Mouse (Mus musculus) lung, embryonic 14.5 days (tissue): ENCODE results near the gene Gpt2. TPM values are rescaled to one million over a fixed set of nuclear protein-coding genes. Genes with fewer than 3 reads are reported as not detected.

Experiments
- ATAC-seq: fragments of 200-750 bp; cut with Nextera tagmentation; 2 replicates; pipeline ENCODE4 v1.8.0; 2017; ENCODE audit warnings: mild to moderate bottlenecking, moderate TSS enrichment, moderate library complexity; ENCODE audit not compliant: insufficient read depth
- DNase-seq: peaks from one replicate; pipeline ENCODE4 v3.0.0-alpha.2; 2015
- H3K27ac ChIP-seq: fragments of 300-500 bp; sonication (generic); 2 replicates; pipeline ENCODE4 v1.5.1; 2014; ENCODE audit warnings: low read depth, mild to moderate bottlenecking, moderate library complexity
- H3K27me3 ChIP-seq: fragments of 300-500 bp; sonication (generic); 2 replicates; pipeline ENCODE4 v1.6.1; 2014; ENCODE audit warnings: low read length, control low read depth; ENCODE audit not compliant: insufficient read depth
- H3K36me3 ChIP-seq: fragments of 300-500 bp; sonication (generic); 2 replicates; pipeline ENCODE4 v1.6.1; 2014; ENCODE audit warnings: control low read depth; ENCODE audit not compliant: insufficient read depth
- H3K4me1 ChIP-seq: fragments of 300-500 bp; sonication (generic); 2 replicates; pipeline ENCODE4 v1.6.1; 2014; ENCODE audit warnings: antibody characterized with exemption, control low read depth; ENCODE audit not compliant: insufficient read depth
- H3K4me2 ChIP-seq: fragments of 300-500 bp; sonication (generic); 2 replicates; pipeline ENCODE4 v1.6.1; 2014; ENCODE audit warnings: mild to moderate bottlenecking
- H3K4me3 ChIP-seq: fragments of 300-500 bp; sonication (generic); 2 replicates; pipeline ENCODE4 v1.5.1; 2014; ENCODE audit warnings: low read depth, low read length
- H3K9ac ChIP-seq: fragments of 300-500 bp; sonication (generic); 2 replicates; pipeline ENCODE4 v1.6.1; 2014
- H3K9me3 ChIP-seq: fragments of 300-500 bp; sonication (generic); 2 replicates; pipeline ENCODE4 v1.6.1; 2016; ENCODE audit warnings: low read depth, low read length, control low read depth
- CTCF ChIP-seq: IDR thresholded peaks from 2 replicates; pipeline ENCODE4 v1.5.1; 2016; ENCODE audit warnings: antibody characterized with exemption, low read depth
- WGBS: fragments of 180-500 bp; shearing (Covaris S2); extraction: QIAGEN DNeasy Blood & Tissue Kit; methylation state at CpG from one replicate; pipeline ENCODE4 v1.1.7; 2014; 5-methylcytosine and 5-hydroxymethylcytosine counted together
- polyA plus RNA-seq: library from polyadenylated mRNA; unstranded; fragments of >200 nt; fragmentation: Nextera tagmentation; extraction: Ambion mirVana; gene quantifications from 2 replicates; pipeline ENCODE4 v1.2.1, GENCODE M21; 2014

Gene Gpt2
- polyA plus RNA-seq, 1 experiment from 2014 or later = 24.5 TPM

DNA sequence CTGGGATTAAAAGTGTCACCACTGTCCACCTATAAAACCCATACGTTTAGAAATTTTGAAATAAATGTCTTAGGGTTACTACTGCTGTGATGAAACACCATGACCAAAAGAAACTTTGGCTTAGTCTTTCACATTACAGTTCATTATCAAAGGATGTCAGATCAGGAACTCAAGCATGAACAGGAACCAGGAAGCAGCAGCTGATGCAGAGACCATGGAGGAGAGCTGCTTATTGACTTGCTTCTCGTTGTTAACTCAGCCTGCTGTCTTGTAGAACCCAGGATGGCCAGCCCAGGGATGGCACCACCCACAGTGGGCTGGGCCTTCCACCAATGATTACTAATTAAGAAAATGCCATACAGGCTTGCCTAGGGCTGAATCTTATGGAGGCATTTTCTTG lies 67.6 kb downstream of the Gpt2 start:
- Histone ChIP-seq H3K27me3 (no peaks in the 10 kb centered on the region), H3K4me3 (no peak overlapping the region), H3K9ac (no peak overlapping the region), H3K9me3 (no peaks in the 10 kb centered on the region), H3K36me3 (no peaks in the 10 kb centered on the region), H3K4me2 (no peak overlapping the region), H3K27ac (no peak overlapping the region), H3K4me1 (no peaks in the 10 kb centered on the region)
- no peak for TF ChIP-seq CTCF
- 53% methylated on average over 2 of the region's 2 CpGs for WGBS
- DNase-seq = no peak
- no peak for ATAC-seq

DNA sequence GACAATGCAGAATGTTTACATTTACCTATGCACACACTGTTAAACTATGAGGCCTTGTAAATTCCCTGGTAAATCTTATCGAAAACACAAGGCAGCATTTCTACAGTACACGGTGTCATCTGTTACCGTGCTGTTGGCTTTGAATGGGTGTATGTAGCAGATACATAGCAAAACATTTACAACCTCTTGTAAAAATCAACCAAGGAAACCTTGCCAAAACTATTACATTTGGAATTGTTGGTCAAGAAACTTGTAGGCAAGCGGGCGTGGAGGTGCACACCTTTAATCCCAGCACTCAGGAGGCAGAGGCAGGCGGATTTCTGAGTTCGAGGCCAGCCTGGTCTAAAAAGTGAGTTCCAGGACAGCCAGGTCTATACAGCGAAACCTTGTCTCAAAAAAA lies 71.0 kb downstream of the Gpt2 start:
- DNase-seq (no peak), ATAC-seq (no peak)
- H3K9ac ChIP-seq = no peak overlapping the region
- no peak overlapping the region for H3K27ac ChIP-seq
- WGBS = 88% methylated on average over 8 of the region's 8 CpGs
- H3K27me3 ChIP-seq = no peaks in the 10 kb centered on the region
- no peak overlapping the region for H3K4me3 ChIP-seq
- no peaks in the 10 kb centered on the region for H3K4me1 ChIP-seq
- no peak for TF ChIP-seq CTCF
- no peaks in the 10 kb centered on the region for H3K9me3 ChIP-seq
- H3K4me2 ChIP-seq = no peak overlapping the region
- H3K36me3 ChIP-seq = no peaks in the 10 kb centered on the region

DNA sequence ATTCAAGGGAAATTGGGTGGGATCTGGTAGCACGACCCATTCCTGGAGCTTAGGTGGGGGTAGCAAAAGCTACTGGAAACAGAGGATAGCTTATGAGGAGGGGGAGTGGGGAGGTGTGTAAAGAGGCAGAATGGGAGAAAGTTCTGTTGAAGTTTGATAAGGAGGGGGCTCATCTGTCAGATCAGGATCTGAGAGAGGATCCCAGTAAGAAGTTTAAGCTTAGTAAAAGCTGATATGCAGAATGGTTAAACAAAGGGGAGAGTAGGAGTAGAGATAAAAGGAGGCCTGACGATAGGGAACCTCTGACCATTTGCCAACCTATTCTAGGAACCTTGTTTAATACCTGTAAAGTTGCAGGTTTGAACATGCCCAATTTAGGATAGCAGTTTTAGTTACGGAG lies 72.8 kb downstream of the Gpt2 start:
- ATAC-seq (no peak), DNase-seq (no peak)
- Histone ChIP-seq H3K9ac (no peak overlapping the region), H3K27me3 (no peaks in the 10 kb centered on the region), H3K9me3 (no peaks in the 10 kb centered on the region), H3K36me3 (no peaks in the 10 kb centered on the region), H3K4me1 (no peaks in the 10 kb centered on the region), H3K27ac (no peak overlapping the region), H3K4me2 (no peak overlapping the region), H3K4me3 (no peak overlapping the region)
- 61% methylated on average over 3 of the region's 3 CpGs for whole genome bisulfite sequencing
- TF ChIP-seq CTCF = no peak

DNA sequence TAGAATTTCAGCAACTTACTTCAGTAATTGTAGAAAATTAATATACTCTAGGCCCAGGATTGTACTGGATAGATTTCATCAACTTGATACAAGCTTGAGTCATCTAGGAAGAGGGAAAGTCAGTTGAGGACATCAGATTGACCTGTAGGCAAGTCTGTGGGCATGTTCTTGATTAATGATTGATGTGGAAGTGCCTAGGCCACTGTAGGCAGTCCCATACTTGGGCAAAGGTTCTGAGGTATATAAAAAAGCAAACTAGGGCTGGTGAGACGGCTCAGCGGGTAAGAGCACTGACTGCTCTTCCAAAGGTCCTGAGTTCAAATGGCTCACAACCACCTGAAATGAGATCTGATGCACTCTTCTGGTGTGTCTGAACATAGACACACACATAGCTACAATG lies 75.4 kb downstream of the Gpt2 start:
- 89% methylated on average over 2 of the region's 2 CpGs for WGBS
- ATAC-seq (no peak), DNase-seq (no peak)
- H3K9ac ChIP-seq = no peak overlapping the region
- no peak for TF ChIP-seq CTCF
- H3K4me1 ChIP-seq = no peaks in the 10 kb centered on the region
- H3K4me3 ChIP-seq = no peak overlapping the region
- no peaks in the 10 kb centered on the region for H3K27me3 ChIP-seq
- H3K9me3 ChIP-seq = no peaks in the 10 kb centered on the region
- H3K27ac ChIP-seq = no peak overlapping the region
- no peak overlapping the region for H3K4me2 ChIP-seq
- H3K36me3 ChIP-seq = no peaks in the 10 kb centered on the region

DNA sequence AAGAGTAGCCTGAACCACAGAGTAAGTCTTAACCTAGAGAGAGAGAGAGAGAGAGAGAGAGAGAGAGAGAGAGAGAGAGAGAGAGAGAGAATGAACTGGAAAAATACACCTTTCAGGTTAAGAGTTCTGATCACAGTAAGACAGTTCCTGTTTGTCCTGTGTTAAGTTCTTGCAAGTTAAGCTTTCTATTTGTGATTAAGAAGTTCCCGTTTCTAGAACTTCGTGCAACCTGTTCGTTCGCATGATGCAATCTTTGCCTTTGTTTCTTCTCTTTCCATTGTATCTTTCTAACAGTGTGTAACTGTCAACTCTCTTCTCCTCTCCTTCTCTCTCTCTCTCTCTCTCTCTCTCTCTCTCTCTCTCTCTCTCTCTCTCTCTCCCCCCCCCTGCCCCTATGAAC lies 78.1 kb downstream of the Gpt2 start:
- ATAC-seq (no peak), DNase-seq (no peak)
- no peak overlapping the region for H3K9ac ChIP-seq
- no peak overlapping the region for H3K27ac ChIP-seq
- 78% methylated on average over 4 of the region's 4 CpGs for WGBS
- H3K27me3 ChIP-seq = no peaks in the 10 kb centered on the region
- no peaks in the 10 kb centered on the region for H3K36me3 ChIP-seq
- H3K4me3 ChIP-seq = no peak overlapping the region
- no peaks in the 10 kb centered on the region for H3K4me1 ChIP-seq
- no peak for TF ChIP-seq CTCF
- H3K4me2 ChIP-seq = no peak overlapping the region
- H3K9me3 ChIP-seq = no peaks in the 10 kb centered on the region

DNA sequence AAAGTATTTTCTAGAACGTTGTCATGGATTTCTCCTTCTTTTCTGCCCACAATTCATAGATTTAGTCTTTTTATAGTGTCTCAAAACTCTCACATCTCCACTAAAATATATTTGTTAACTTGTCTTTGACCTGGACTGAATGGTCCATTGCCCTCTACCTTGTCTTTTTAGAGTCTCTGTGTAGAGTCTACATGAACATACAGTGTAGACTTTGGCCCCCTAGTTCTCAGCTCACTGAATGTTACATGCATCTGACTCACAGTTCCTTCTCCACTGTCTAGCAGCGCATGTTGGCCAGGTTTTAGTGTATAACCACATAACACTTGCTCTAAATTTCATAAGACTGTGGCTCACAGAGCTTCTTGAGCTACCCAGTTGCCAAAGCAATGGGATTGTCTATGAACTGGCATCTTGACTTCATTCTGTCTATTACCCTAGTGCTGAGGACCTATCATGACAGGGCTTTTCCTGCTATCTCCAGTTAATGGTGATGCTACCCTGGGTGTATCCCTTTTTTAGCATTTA lies 81.7 kb downstream of the Gpt2 start:
- Histone ChIP-seq H3K9ac (no peak overlapping the region), H3K4me1 (no peaks in the 10 kb centered on the region), H3K4me3 (no peak overlapping the region), H3K9me3 (no peaks in the 10 kb centered on the region), H3K27ac (no peak overlapping the region), H3K4me2 (no peak overlapping the region), H3K27me3 (no peaks in the 10 kb centered on the region), H3K36me3 (no peaks in the 10 kb centered on the region)
- DNase-seq (no peak), ATAC-seq (no peak)
- no peak for TF ChIP-seq CTCF
- 86% methylated on average over 2 of the region's 2 CpGs for WGBS

Other genes starting within 250 kb of the Gpt2 start
- 130 and 132 TPM in 2 replicates for gene Orc6, start 192.9 kb upstream of the Gpt2 start, polyA plus RNA-seq
- gene Vps35, start 192.8 kb upstream of the Gpt2 start, polyA plus RNA-seq = 135 and 137 TPM in 2 replicates
- 0.82 and 2.8 TPM in 2 replicates for gene Mylk3, start 106.2 kb upstream of the Gpt2 start, polyA plus RNA-seq
- 35.0 and 40.0 TPM in 2 replicates for gene 4921524J17Rik, start 59.7 kb upstream of the Gpt2 start, polyA plus RNA-seq
- 163 and 169 TPM in 2 replicates for gene Dnaja2, start 62.8 kb downstream of the Gpt2 start, polyA plus RNA-seq
- 10.0 and 10.6 TPM in 2 replicates for gene Neto2, start 208.3 kb downstream of the Gpt2 start, polyA plus RNA-seq